Mouse (Mus musculus) ES-E14 (cell line): Measurements from ENCODE around the gene Tex44. TPM values are rescaled to one million over a fixed set of nuclear protein-coding genes. Genes with fewer than 3 reads are reported as not detected.

Experiments used
- DNase-seq: peaks from one replicate; pipeline ENCODE4 v3.0.0-alpha.2; 2013; ENCODE audit warnings: low read depth, low spot score
- H3K27ac ChIP-seq: 2 replicates; pipeline ENCODE4 v1.5.1; 2012; ENCODE audit warnings: low read depth, mild to moderate bottlenecking, low read length, moderate library complexity, mixed read lengths; ENCODE audit not compliant: poor library complexity, insufficient read depth, severe bottlenecking
- H3K36me3 ChIP-seq: 2 replicates; pipeline ENCODE4 v1.6.1; 2012; ENCODE audit warnings: mild to moderate bottlenecking, low read length, moderate library complexity, mixed read lengths; ENCODE audit not compliant: control insufficient read depth, poor library complexity, insufficient read depth, severe bottlenecking
- H3K4me1 ChIP-seq, 2 experiments: fragments of 150-350 bp in 1 of 2; sonication (generic) in 1 of 2; 2 replicates each; pipeline ENCODE4 v1.6.1; 2012; ENCODE audit warnings: low read length in 2 of 2, mild to moderate bottlenecking in 1 of 2, mixed read lengths in 1 of 2; ENCODE audit not compliant: control insufficient read depth in 2 of 2, insufficient read depth in 2 of 2, poor library complexity in 1 of 2
- H3K4me3 ChIP-seq, 2 experiments: fragments of 150-350 bp in 1 of 2; sonication (generic) in 1 of 2; 2 replicates each; pipeline ENCODE4 v1.5.1; 2012; ENCODE audit warnings: low read length in 2 of 2, low read depth in 1 of 2, mild to moderate bottlenecking in 1 of 2, mixed read lengths in 1 of 2; ENCODE audit not compliant: insufficient read depth in 1 of 2, poor library complexity in 1 of 2, severe bottlenecking in 1 of 2
- H3K9ac ChIP-seq: 2 replicates; pipeline ENCODE4 v1.6.1; 2012; ENCODE audit warnings: low read depth, mild to moderate bottlenecking, low read length, mixed read lengths; ENCODE audit not compliant: poor library complexity, insufficient read depth, severe bottlenecking
- H3K9me3 ChIP-seq: fragments of 150-350 bp; sonication (generic); 2 replicates; pipeline ENCODE4 v1.6.1; 2012; ENCODE audit warnings: low read depth, mild to moderate bottlenecking, low read length; ENCODE audit not compliant: control insufficient read depth, insufficient read depth
- CHD2 ChIP-seq: IDR thresholded peaks from 2 replicates; pipeline ENCODE4 v1.6.1; 2014; ENCODE audit warnings: mild to moderate bottlenecking, low read depth, low read length, inconsistent platforms
- HCFC1 ChIP-seq: IDR thresholded peaks from 2 replicates; pipeline ENCODE4 v1.6.1; 2012; ENCODE audit warnings: low read length, inconsistent platforms, borderline replicate concordance; ENCODE audit not compliant: insufficient read depth
- MAFK ChIP-seq: IDR thresholded peaks from 2 replicates; pipeline ENCODE4 v1.6.1; 2014; ENCODE audit warnings: mild to moderate bottlenecking, low read depth, low read length, inconsistent platforms; ENCODE audit not compliant: insufficient read depth
- ZC3H11A ChIP-seq: IDR thresholded peaks from 2 replicates; pipeline ENCODE4 v1.6.1; 2012; ENCODE audit warnings: low read depth, mild to moderate bottlenecking, inconsistent platforms, low read length, borderline replicate concordance
- ZNF384 ChIP-seq: IDR thresholded peaks from 2 replicates; pipeline ENCODE4 v1.6.1; 2012; ENCODE audit warnings: low read depth, low read length, inconsistent platforms
- in situ Hi-C, 2 experiments: fragments of 600-800 bp; cut with MboI; formaldehyde crosslinking; loops; one replicate each; pipeline ENCODE4 v1.15.1; 2025; ENCODE audit warnings: low sequenced_read_pairs in 2 of 2, inconsistent platforms in 1 of 2; ENCODE audit not compliant: unreplicated experiment in 2 of 2
- total RNA-seq: library from RNA; depleted of rRNA; stranded (reverse); fragments of 300-350 nt; gene quantifications from 2 replicates; pipeline ENCODE4 v1.2.3, GENCODE M21; 2012

The Tex44 gene
- total RNA-seq, 1 experiment = not detected

DNA sequence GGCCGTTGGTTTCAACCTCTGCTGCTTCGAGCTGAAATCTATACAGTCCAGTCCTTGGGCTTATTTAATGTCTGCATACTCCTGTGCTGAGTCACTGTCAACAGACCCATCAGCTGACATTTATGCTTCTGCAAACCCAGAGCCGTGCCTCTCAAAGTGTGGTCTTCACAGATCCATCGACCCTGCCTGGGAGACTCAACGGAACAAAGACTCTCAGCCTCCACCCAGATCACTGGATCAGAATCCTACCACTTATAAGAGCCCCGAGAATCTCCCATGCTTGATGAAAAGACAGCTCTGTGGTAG, 11.8 kb downstream of the Tex44 start:
- Histone ChIP-seq H3K9ac (no peak overlapping the region), H3K27ac (no peak overlapping the region), H3K36me3 (no peaks in the 10 kb centered on the region), H3K4me3 (no peak overlapping the region), H3K9me3 (no peaks in the 10 kb centered on the region), H3K4me1 (peaks cover 0 to 31% of the 10 kb centered on the region in 2 experiments; a peak in 2 of 4 replicates)
- in situ Hi-C loops = no loop called here
- no peak for DNase-seq
- TF ChIP-seq ZC3H11A = no peak
- no peak for TF ChIP-seq HCFC1
- TF ChIP-seq ZNF384 = no peak
- TF ChIP-seq CHD2 = no peak
- TF ChIP-seq MAFK = no peak

GRCm38 (mm10) chr1:86438501-86438900, 12.4 kb downstream of the Tex44 start:
- Histone ChIP-seq H3K4me1 (peaks cover 2 to 33% of the 10 kb centered on the region in 2 experiments; a peak in 3 of 4 replicates), H3K9ac (no peak overlapping the region), H3K27ac (no peak overlapping the region), H3K4me3 (no peak overlapping the region), H3K9me3 (no peaks in the 10 kb centered on the region), H3K36me3 (no peaks in the 10 kb centered on the region)
- no peak for DNase-seq
- TF ChIP-seq ZC3H11A (no peak), HCFC1 (no peak), CHD2 (no peak), MAFK (no peak)
- in situ Hi-C loops = no loop called here

- Histone ChIP-seq H3K4me1 (peaks cover 2 to 36% of the 10 kb centered on the region in 2 experiments; a peak in 3 of 4 replicates), H3K27ac (peak overlapping the region; percentile 76; the same call in 1 of the 2 replicates), H3K4me3 (no peak overlapping the region), H3K9me3 (no peaks in the 10 kb centered on the region), H3K36me3 (no peaks in the 10 kb centered on the region), H3K9ac (peak overlapping the region; percentile 52)
- DNase-seq = no peak
- TF ChIP-seq ZC3H11A (no peak), CHD2 (no peak), ZNF384 (no peak), HCFC1 (no peak), MAFK (no peak)
- in situ Hi-C loops = no loop called here
Measured at GRCm38 (mm10) chr1:86439487-86440170, 13.5 kb downstream of the Tex44 start.

DNA sequence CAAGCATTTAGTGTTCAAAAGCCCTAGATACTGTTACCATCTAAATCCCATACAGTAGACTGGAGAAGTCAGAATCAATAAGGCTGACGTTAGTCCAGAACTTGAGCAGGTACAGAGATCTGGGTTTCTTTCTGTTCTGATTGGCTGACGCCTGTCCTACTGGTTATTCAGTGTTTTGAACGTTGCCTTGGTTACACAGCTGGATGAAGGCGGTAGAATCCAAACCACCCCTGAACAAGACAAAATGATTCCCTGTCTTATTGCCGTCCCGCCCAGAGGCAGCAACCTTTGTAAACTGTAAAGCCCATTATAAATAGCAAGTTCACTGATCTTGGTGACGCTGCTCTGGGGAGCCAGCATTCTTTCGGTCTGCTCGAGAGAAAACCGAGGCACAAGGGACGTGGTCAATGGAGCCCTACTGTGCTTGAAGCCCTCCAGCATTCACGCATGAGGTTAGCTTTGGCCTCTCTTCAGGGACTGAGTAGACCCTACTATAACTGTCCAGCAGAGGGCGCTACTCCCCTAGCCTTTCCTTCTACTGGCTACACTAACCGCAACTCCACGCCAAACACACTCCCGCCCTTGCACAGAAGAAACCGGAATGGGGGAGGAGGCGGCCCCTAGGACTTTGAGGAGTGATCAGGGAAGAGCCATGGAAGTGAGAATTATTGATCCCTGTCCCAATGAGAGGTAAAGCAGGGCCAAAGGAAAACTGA, 14.2 kb downstream of the Tex44 start:
- in situ Hi-C loops = no loop called here
- peak overlapping the region; percentile 95 for H3K27ac ChIP-seq
- DNase-seq = peak; percentile 97
- peaks cover 2 to 35% of the 10 kb centered on the region in 2 experiments; a peak in 3 of 4 replicates for H3K4me1 ChIP-seq
- TF ChIP-seq ZC3H11A = peak; percentile 85
- no peak; the same call in 1 of the 2 replicates for TF ChIP-seq HCFC1
- no peaks in the 10 kb centered on the region for H3K9me3 ChIP-seq
- H3K9ac ChIP-seq = peak overlapping the region; percentile 93
- H3K36me3 ChIP-seq = no peaks in the 10 kb centered on the region
- H3K4me3 ChIP-seq = peak overlapping the region; percentile 59 to 73
